Mouse (Mus musculus) embryonic facial prominence, embryonic 14.5 days (tissue): ENCODE results near the gene Bysl. TPM values are rescaled to one million over a fixed set of nuclear protein-coding genes. Genes with fewer than 3 reads are reported as not detected.
A peak's percentile ranks its signal among the peaks of the same experiment; 100 is the strongest.

ENCODE experiments used
- ATAC-seq: fragments of 200-750 bp; cut with Nextera tagmentation; 2 replicates; pipeline ENCODE4 v1.8.0; 2017; ENCODE audit warnings: low read depth, moderate number of reproducible peaks, moderate TSS enrichment
- DNase-seq: peaks from one replicate; pipeline ENCODE4 v3.0.0-alpha.2; 2015; ENCODE audit warnings: low spot score
- H3K27ac ChIP-seq: fragments of 300-500 bp; sonication (generic); replicated peaks from 2 replicates; pipeline ENCODE4 v1.5.1; 2014; ENCODE audit warnings: low read depth, mild to moderate bottlenecking, low read length, moderate library complexity
- H3K27me3 ChIP-seq: fragments of 300-500 bp; sonication (generic); replicated peaks from 2 replicates; pipeline ENCODE4 v1.6.1; 2014; ENCODE audit warnings: low read length; ENCODE audit not compliant: control insufficient read depth, insufficient read depth
- H3K36me3 ChIP-seq: fragments of 300-500 bp; sonication (generic); 2 replicates; pipeline ENCODE4 v1.6.1; 2014; ENCODE audit warnings: low read length, mixed read lengths; ENCODE audit not compliant: control insufficient read depth, insufficient read depth
- H3K4me1 ChIP-seq: fragments of 300-500 bp; sonication (generic); 2 replicates; pipeline ENCODE4 v1.6.1; 2014; ENCODE audit warnings: antibody characterized with exemption, low read length; ENCODE audit not compliant: control insufficient read depth, insufficient read depth
- H3K4me2 ChIP-seq: fragments of 300-500 bp; sonication (generic); 2 replicates; pipeline ENCODE4 v1.6.1; 2014; ENCODE audit warnings: low read depth, mild to moderate bottlenecking, low read length, moderate library complexity, mixed read lengths
- H3K4me3 ChIP-seq: fragments of 300-500 bp; sonication (generic); 2 replicates; pipeline ENCODE4 v1.5.1; 2014; ENCODE audit warnings: low read depth, mild to moderate bottlenecking, low read length
- H3K9ac ChIP-seq: fragments of 300-500 bp; sonication (generic); 2 replicates; pipeline ENCODE4 v1.6.1; 2014; ENCODE audit warnings: low read depth, mild to moderate bottlenecking, low read length, moderate library complexity, mixed read lengths
- H3K9me3 ChIP-seq: fragments of 300-500 bp; sonication (generic); 2 replicates; pipeline ENCODE4 v1.6.1; 2016; ENCODE audit warnings: low read length; ENCODE audit not compliant: control insufficient read depth
- WGBS: fragments of 180-500 bp; shearing (Covaris S2); extraction: QIAGEN DNeasy Blood & Tissue Kit; methylation state at CpG from one replicate; pipeline ENCODE4 v1.1.7; 2014; 5-methylcytosine and 5-hydroxymethylcytosine counted together
- polyA plus RNA-seq: library from polyadenylated mRNA; unstranded; fragments of >200 nt; fragmentation: Nextera tagmentation; extraction: Ambion mirVana; gene quantifications from 2 replicates; pipeline ENCODE4 v1.2.1, GENCODE M21; 2014

Bysl gene
- polyA plus RNA-seq, 1 experiment from 2014 or later, result 21.3 TPM

DNA sequence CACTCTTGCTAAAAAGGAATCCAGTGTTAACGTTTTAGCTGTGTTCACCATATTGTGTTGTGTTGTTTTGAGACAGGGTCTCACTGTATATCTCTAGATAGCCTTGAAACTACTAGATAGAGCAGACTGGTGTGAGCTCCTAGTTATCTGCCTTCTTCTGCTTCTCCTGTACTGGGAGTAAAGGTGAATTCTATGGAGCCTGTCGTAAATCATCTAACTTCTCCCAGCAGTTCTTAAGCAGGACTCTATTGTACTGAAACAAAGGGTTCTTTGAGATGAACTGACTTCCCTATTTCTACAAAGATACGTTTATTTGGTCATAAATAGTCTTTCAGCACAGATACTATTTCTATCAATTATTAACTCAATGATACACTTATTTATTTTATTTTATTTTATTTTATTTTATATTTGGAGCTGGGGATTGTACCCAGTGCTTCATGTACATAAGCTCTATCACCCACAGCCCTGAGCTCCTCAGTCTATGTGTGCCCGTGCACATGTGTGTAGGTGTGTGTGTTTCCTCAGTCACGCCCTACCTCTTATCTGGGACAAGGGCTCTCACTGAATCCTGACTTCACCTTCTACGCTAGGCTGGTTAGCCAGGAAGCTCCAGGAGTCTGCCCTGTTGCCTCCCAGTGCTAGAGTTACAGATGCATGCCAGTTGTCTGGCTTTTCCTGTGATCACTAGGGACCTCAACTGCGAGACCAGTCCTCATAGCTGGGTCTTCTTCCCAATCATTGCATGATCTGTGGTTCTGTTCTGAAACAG, 22.9 kb upstream of the Bysl start:
- H3K36me3 ChIP-seq, result 0 out of 2 replicates have a peak, but pooled peaks cover 6% of the 10 kb centered on the region
- H3K9ac ChIP-seq, result no peak overlapping the region
- H3K9me3 ChIP-seq, result no peaks in the 10 kb centered on the region
- no peak for ATAC-seq
- H3K27me3 ChIP-seq, result no peaks in the 10 kb centered on the region
- DNase-seq, result no peak
- 83% methylated on average over 7 of the region's 7 CpGs for WGBS
- no peak overlapping the region for H3K27ac ChIP-seq
- no peak overlapping the region for H3K4me3 ChIP-seq
- H3K4me1 ChIP-seq, result peaks cover 10% of the 10 kb centered on the region
- H3K4me2 ChIP-seq, result no peak overlapping the region

GRCm38 (mm10) chr17:47632181-47632840, 21.0 kb upstream of the Bysl start:
- ATAC-seq (no peak), DNase-seq (no peak)
- H3K9me3 ChIP-seq, result no peaks in the 10 kb centered on the region
- no peak overlapping the region for H3K27ac ChIP-seq
- no peak overlapping the region for H3K4me3 ChIP-seq
- WGBS, result 67% methylated on average over 4 of the region's 4 CpGs
- H3K36me3 ChIP-seq, result 0 out of 2 replicates have a peak, but pooled peaks cover 6% of the 10 kb centered on the region
- H3K4me2 ChIP-seq, result no peak overlapping the region
- no peaks in the 10 kb centered on the region for H3K27me3 ChIP-seq
- no peak overlapping the region for H3K9ac ChIP-seq
- peaks cover 17% of the 10 kb centered on the region for H3K4me1 ChIP-seq

- Histone ChIP-seq H3K9ac (peak within 1 kb of the TSS; percentile 70), H3K4me2 (peak within 1 kb of the TSS; percentile 95), H3K27me3 (no peaks in the 10 kb centered on the region), H3K9me3 (no peaks in the 10 kb centered on the region), H3K36me3 (0 out of 2 replicates have a peak, but pooled peaks cover 3% of the 10 kb centered on the region), H3K4me3 (peak within 1 kb of the TSS; percentile 59), H3K4me1 (peaks cover 17% of the 10 kb centered on the region), H3K27ac (peak within 1 kb of the TSS; percentile 85)
- WGBS, result 2% methylated on average over 3 of the region's 3 CpGs
- no peak for ATAC-seq
- DNase-seq, result no peak
Measured at GRCm38 (mm10) chr17:47630678-47631065, 19.4 kb upstream of the Bysl start, which contains the start of gene Usp49. Usp49 (plus strand) TSS chr17:47630690.

DNA sequence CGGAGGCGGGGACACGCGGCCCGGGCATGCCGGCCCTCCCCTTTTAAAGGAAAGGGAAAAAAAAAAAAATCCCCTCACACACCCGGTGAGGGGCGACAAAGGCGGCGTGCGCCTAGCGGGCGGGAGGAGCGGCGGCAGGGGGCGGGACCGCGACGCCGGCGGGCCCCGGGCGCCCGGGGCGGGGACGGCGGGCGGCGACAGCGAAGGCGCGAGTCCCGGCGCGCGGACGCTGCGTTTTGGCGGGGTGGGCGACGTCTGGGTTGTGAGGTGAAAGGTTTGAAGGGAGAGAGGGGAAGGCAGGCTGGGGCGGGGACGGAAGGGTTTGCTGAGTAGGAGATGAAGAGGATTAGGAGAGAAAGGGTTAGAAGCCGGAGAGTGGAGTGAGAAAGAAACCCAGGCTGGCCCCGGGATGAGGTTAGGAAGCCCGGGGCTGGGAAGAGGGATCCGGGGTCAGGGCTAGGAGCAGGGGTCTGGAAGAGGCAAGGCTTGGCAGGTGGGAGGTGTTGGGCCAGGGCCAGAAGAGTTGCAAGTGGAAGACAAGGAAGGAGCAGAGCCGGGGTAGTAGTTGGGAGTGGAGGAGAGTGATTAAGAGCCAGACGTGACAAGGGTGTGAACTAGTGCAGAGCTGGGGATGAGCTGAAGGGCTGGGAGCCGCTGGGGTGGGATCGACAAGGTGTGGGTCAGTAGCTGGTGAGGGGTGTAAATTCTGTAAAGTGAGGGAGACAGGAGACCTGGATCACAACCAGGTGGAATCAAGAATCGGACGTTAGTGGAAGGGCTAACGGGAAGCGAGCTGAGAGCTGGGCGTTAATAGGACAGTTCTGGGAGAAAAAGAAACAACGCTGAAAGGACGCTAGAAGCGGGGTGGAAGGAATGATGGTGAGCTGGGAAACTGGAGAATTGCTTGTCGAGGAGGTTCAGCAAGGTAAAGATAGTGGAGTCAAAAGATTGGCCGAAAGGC, 18.7 kb upstream of the Bysl start:
- peaks cover 17% of the 10 kb centered on the region for H3K4me1 ChIP-seq
- H3K27ac ChIP-seq, result peak overlapping the region; percentile 85
- peak overlapping the region; percentile 70 for H3K9ac ChIP-seq
- DNase-seq, result no peak
- H3K9me3 ChIP-seq, result no peaks in the 10 kb centered on the region
- H3K36me3 ChIP-seq, result peaks cover 10% of the 10 kb centered on the region
- H3K4me3 ChIP-seq, result peak overlapping the region; percentile 59
- H3K27me3 ChIP-seq, result no peaks in the 10 kb centered on the region
- under 1% methylated on average over 54 of the region's 61 CpGs for WGBS
- ATAC-seq, result peak; percentile 20
- H3K4me2 ChIP-seq, result peak overlapping the region; percentile 95

GRCm38 (mm10) chr17:47628851-47629676, 17.8 kb upstream of the Bysl start:
- ATAC-seq (peak; percentile 95), DNase-seq (peak; percentile 98)
- Histone ChIP-seq H3K27ac (peak overlapping the region; percentile 85), H3K4me2 (peak overlapping the region; percentile 95), H3K9me3 (no peaks in the 10 kb centered on the region), H3K36me3 (peaks cover 17% of the 10 kb centered on the region), H3K4me3 (peak overlapping the region; percentile 59), H3K4me1 (peaks cover 17% of the 10 kb centered on the region), H3K9ac (peak overlapping the region; percentile 70), H3K27me3 (no peaks in the 10 kb centered on the region)
- WGBS, result under 1% methylated on average over 60 of the region's 63 CpGs

DNA sequence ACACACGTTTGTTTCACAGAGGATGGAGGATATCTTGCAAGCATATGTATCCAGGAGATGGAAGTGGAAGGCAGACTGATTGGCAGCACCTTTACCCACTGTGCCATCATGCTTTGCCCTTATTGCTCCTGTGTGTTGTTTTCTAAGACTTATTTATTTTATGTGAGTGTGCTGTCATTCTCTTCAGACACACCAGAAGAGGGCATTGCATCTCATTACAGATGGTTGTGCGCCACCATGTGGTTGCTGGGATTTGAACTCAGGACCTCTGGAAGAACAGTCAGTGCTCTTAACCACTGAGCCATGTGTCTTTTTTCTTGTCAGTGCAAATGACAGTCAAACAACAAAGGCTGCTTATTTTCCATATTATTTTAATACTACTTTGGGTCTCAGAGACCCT, 16.5 kb upstream of the Bysl start:
- WGBS, result 72% methylated on average over 2 of the region's 2 CpGs
- Histone ChIP-seq H3K9me3 (no peaks in the 10 kb centered on the region), H3K4me2 (no peak overlapping the region), H3K4me1 (peaks cover 17% of the 10 kb centered on the region), H3K36me3 (peaks cover 30% of the 10 kb centered on the region), H3K4me3 (no peak overlapping the region), H3K27me3 (no peaks in the 10 kb centered on the region), H3K27ac (no peak overlapping the region), H3K9ac (no peak overlapping the region)
- DNase-seq (no peak), ATAC-seq (no peak)

DNA sequence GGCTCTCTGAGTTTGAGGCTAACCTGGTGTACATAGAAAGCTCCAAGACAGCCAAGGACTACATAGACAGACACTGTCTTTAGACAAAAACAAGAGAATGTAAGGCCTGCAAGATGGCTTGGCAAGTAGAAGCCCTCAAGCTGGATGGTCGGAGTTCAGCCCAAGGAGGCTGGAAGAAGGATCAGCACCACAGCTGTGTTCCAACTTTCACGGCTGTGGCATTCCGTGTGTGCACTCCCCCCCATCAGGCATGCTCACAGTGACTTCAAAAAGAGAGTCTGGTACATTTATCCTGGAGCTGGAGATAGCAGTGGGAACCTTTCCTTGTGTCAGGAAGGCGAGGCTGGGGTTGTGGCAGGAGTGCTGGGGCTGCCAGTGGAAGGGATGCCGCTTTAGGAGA, 14.7 kb upstream of the Bysl start:
- H3K4me1 ChIP-seq, result peaks cover 12% of the 10 kb centered on the region
- no peaks in the 10 kb centered on the region for H3K9me3 ChIP-seq
- 82% methylated on average over 5 of the region's 5 CpGs for WGBS
- H3K4me3 ChIP-seq, result no peak overlapping the region
- no peak overlapping the region for H3K4me2 ChIP-seq
- no peak for DNase-seq
- H3K27ac ChIP-seq, result no peak overlapping the region
- H3K9ac ChIP-seq, result no peak overlapping the region
- no peaks in the 10 kb centered on the region for H3K27me3 ChIP-seq
- ATAC-seq, result no peak
- peaks cover 41% of the 10 kb centered on the region for H3K36me3 ChIP-seq
